ENCODE assay signal across 14 mouse cellular contexts in the genomic region with DNA sequence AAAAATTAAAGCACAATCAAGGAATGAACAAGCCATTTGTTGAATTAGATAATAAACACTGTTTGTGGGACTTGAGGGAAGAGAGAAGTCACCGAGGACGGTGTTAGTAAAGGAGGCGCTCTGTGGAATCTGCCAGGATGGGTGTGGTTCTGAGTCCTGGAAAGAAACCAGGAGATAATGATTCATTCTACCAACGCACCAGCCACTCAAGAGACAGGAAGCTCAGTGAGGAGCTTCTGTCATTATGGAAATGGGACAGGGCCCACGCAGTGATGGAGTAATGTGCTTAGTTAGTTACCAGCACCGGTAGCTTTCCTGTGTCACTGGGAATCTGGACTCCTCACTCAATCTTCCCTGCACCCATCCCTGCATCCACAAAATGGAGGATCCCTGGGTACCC. TPM values are rescaled to one million over a fixed set of nuclear protein-coding genes. Genes with fewer than 3 reads are reported as not detected.
DNase-seq lines count a peak whose midpoint lies in the region.
"Had no signal": no experiment of that assay in that cellular context is flagged by ENCODE, and none has a peak within 500 bp of the region (broad histone marks: within the 10 kb centered on the region; RNA-seq: fewer than 3 reads in every experiment).

No protein-coding gene starts in this region.

- DNase-seq in adrenal gland, adult 2 months: peak; percentile 62
- DNase-seq in adrenal gland, postnatal 4 days (ENCODE audit: low spot score in 2 of 2): no peak
- DNase-seq in left cerebral cortex, adult 11 months (ENCODE audit: low spot score): peak; percentile 38
- no peak for DNase-seq in left cerebral cortex, postnatal 10 days (ENCODE audit: extremely low spot score in 1 of 2, low spot score in 2 of 2)
- peak; percentile 24 for DNase-seq in ZHBTc4 (ENCODE audit: low read depth, low spot score)
- DNase-seq in left cerebral cortex, postnatal 25 days (ENCODE audit: low spot score in 2 of 2): peak; percentile 44 to 94
- no peak for DNase-seq in spleen, adult 12 weeks (ENCODE audit: low spot score)
- no peak for DNase-seq in gastrocnemius, postnatal 25 days
- DNase-seq: gastrocnemius, postnatal 14 days; thymus, adult 18-20 months had no signal

- intact Hi-C loops in left cerebral cortex, postnatal 10 days (cut with DNase I): no loop called here
- intact Hi-C loops in left cerebral cortex, postnatal 25 days (cut with DNase I): no loop called here

RNA-seq across cellular contexts. Expression of a gene that starts 19.3 kb away (rescaled TPM):
- 10 to 100 TPM; 12.3 to 12.4 TPM for total RNA-seq in adrenal gland, adult 2 months (2021)
- 4.1 and 6.4 TPM in 2 replicates for polyA plus RNA-seq in adrenal gland, adult 2 months (2012; rRNA removed)
- total RNA-seq in adrenal gland, postnatal 4 days (2021): 10 to 100 TPM in 1 of 2 experiments, 1 to 10 TPM in 1; 9.6 to 10.7 TPM
- under 1 TPM; 0.28 to 0.65 TPM for total RNA-seq in left cerebral cortex, postnatal 10 days (2021)
- under 1 TPM; 0.21 to 0.41 TPM for total RNA-seq in left cerebral cortex, postnatal 25 days (2021)
- total RNA-seq in gastrocnemius, postnatal 25 days (2021): under 1 TPM; 0.35 to 0.49 TPM

RNA-seq across cellular contexts. Expression of a gene that starts 59.1 kb away (rescaled TPM):
- not detected for total RNA-seq in adrenal gland, adult 2 months (2021)
- 0.24 and 0.36 TPM in 2 replicates for polyA plus RNA-seq in adrenal gland, adult 2 months (2012; rRNA removed)
- not detected for total RNA-seq in adrenal gland, postnatal 4 days (2021)
- total RNA-seq in left cerebral cortex, postnatal 10 days (2021): not detected
- total RNA-seq in left cerebral cortex, postnatal 25 days (2021): not detected
- total RNA-seq in gastrocnemius, postnatal 25 days (2021): not detected
- total RNA-seq: G1E; gastrocnemius, postnatal 14 days had no signal
- polyA plus RNA-seq: cerebellum, adult 2 months; G1E; heart, postnatal 0 days; hindbrain, postnatal 0 days had no signal

Comparison
In these comparisons a context has a peak if more than half of its experiments do, and no peak if none do; other contexts are left out.
1. DNase-seq: peak in adrenal gland, adult 2 months (single experiment), left cerebral cortex, adult 11 months (single experiment), ZHBTc4 (single experiment) and left cerebral cortex, postnatal 25 days (2 of 2); none in adrenal gland, postnatal 4 days (0 of 2), left cerebral cortex, postnatal 10 days (0 of 2), spleen, adult 12 weeks (single experiment) and gastrocnemius, postnatal 25 days (single experiment).
2. RNA of a gene that starts 19.3 kb away (total RNA-seq): 12.3 to 12.4 TPM in adrenal gland, adult 2 months and 9.6 to 10.7 TPM in adrenal gland, postnatal 4 days; 0.28 to 0.65 TPM in left cerebral cortex, postnatal 10 days, 0.35 to 0.49 TPM in gastrocnemius, postnatal 25 days and 0.21 to 0.41 TPM in left cerebral cortex, postnatal 25 days; every median in the first group is over 4 times any median in the second.